Mouse (Mus musculus) cerebellum, postnatal 25 days (tissue): ENCODE results near the gene Serpinb1a.

Experiments
- DNase-seq, 2 experiments: peaks; one replicate each; pipeline ENCODE4 v3.0.0; 2021; ENCODE audit warnings: mixed read lengths in 2 of 2

The Serpinb1a gene

DNA sequence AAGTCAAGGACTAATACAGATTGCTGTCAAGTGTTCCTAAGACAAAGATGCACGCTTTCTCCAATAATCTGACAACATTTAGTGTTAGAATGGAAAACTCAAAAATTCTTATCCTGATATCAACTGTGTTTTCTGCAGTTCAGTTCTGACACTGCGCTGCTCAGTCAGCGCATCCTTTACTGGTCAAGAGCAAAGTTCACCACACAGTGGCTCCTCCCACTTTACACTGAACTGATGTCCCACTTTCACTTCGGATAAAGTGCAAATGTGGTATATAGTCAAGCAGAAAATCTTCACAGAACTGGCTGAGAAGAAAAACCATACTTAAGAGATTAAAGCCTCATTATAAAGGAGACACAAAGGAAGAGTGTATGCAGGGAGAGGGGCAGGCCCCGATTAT is 55.8 kb downstream of the Serpinb1a start:
- DNase-seq: no peak

DNA sequence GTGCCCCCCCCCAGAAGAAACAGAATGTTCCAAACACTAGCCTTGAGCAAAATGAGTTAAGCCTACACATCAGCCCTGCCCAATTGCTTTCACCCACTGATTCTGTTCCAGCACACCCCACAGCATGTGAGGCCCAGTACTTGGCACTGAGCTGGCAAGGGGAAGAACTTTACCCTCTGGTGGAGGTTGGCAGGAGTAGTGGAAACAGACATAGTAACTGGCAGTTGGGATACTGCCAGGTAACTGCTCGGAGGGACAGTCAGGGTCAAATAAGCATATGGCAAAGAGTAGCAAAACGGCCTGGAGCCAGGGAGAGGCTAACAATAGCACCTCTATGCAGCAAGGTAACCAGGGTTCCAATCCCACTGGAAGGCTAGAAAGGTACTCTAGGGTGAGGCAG is 56.4 kb downstream of the Serpinb1a start:
- peak in 1 of 2 experiments; percentile 17 for DNase-seq
